Mouse (Mus musculus) myocyte (in vitro differentiated cells): ENCODE results near the gene Vmn2r72. TPM values are rescaled to one million over a fixed set of nuclear protein-coding genes. Genes with fewer than 3 reads are reported as not detected.

Experiments used
- H3K27me3 ChIP-seq: one replicate; pipeline ENCODE4 v1.6.1; 2011; ENCODE audit not compliant: control insufficient read depth, insufficient read depth, insufficient read length
- H3K36me3 ChIP-seq: one replicate; pipeline ENCODE4 v1.6.1; 2011; ENCODE audit not compliant: control insufficient read depth, insufficient read depth
- H3K4me2 ChIP-seq: one replicate; pipeline ENCODE4 v1.6.1; 2011; ENCODE audit warnings: low read depth, control low read depth
- H3K4me3 ChIP-seq: one replicate; pipeline ENCODE4 v1.5.1; 2011; ENCODE audit warnings: mild to moderate bottlenecking, control low read depth, moderate library complexity
- H3K79me2 ChIP-seq: one replicate; pipeline ENCODE4 v1.6.1; 2011; ENCODE audit not compliant: control insufficient read depth, insufficient read depth
- H3ac ChIP-seq: one replicate; pipeline ENCODE4 v1.6.1; 2011; ENCODE audit not compliant: control insufficient read depth, insufficient read length
- MAX ChIP-seq: IDR thresholded peaks from one replicate; pipeline ENCODE4 v1.6.1; 2011; ENCODE audit warnings: low read depth, mild to moderate bottlenecking, control low read depth
- SRF ChIP-seq: IDR thresholded peaks from one replicate; pipeline ENCODE4 v1.6.1; 2011; ENCODE audit warnings: low read depth; ENCODE audit not compliant: control insufficient read depth, insufficient read length
- TCF3 ChIP-seq: IDR thresholded peaks from one replicate; pipeline ENCODE4 v1.6.1; 2011; ENCODE audit warnings: low read depth, control low read depth; ENCODE audit not compliant: insufficient read length
- USF1 ChIP-seq: IDR thresholded peaks from one replicate; pipeline ENCODE4 v1.6.1; 2011; ENCODE audit warnings: low read depth, mild to moderate bottlenecking, control low read depth, moderate library complexity
- polyA plus RNA-seq: library from polyadenylated mRNA; unstranded; fragments of >200 nt; fragmentation: generic; extraction: Trizol; gene quantifications from one replicate; pipeline ENCODE4 v1.2.1, GENCODE M21; 2012; ENCODE audit warnings: missing spikeins

The Vmn2r72 gene
- not detected for polyA plus RNA-seq

DNA sequence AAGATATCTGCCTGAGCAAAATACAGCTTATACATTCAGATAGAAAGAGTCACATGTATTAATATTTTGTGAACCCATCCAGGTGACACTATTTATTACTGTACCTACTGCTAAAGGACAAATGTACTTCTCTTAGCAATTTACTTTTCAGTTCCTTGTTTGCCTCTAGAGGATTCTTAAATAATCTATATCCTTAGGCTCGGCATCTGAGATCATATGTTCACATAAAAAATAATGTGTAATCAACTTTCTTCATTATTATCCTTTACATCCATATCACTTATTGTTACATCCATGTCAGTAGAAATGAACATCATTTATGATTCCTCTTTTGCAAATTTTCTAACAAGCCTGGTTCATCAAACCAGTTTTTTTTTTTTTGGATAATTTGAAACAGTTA, at the start of gene Vmn2r72:
Gene Vmn2r72 (minus strand): TSS at position 101 of the 400 bp plus-strand sequence.
- no peaks in the 10 kb centered on the region for H3K79me2 ChIP-seq
- no peak within 1 kb of the TSS for H3ac ChIP-seq
- no peaks in the 10 kb centered on the region for H3K36me3 ChIP-seq
- no peak for TF ChIP-seq USF1
- TF ChIP-seq TCF3: no peak
- TF ChIP-seq SRF: no peak
- TF ChIP-seq MAX: no peak
- H3K4me3 ChIP-seq: no peak within 1 kb of the TSS
- no peak within 1 kb of the TSS for H3K4me2 ChIP-seq
- no peaks in the 10 kb centered on the region for H3K27me3 ChIP-seq

Other genes starting within 250 kb of the Vmn2r72 start
- not detected for gene Vmn2r71, start 192.0 kb downstream of the Vmn2r72 start, polyA plus RNA-seq
- not detected for gene Vmn2r70, start 185.9 kb downstream of the Vmn2r72 start, polyA plus RNA-seq
- not detected for gene Vmn2r73, start 121.2 kb upstream of the Vmn2r72 start, polyA plus RNA-seq
- gene Vmn2r74, start 206.5 kb upstream of the Vmn2r72 start, polyA plus RNA-seq: not detected